Mouse (Mus musculus): ENCODE data around the gene Sfmbt1. TPM values are rescaled to one million over a fixed set of nuclear protein-coding genes. Genes with fewer than 3 reads are reported as not detected.

The Sfmbt1 gene
- polyA plus RNA-seq, 1 experiment from 2014 or later = 15.9 TPM

GRCm38 (mm10) chr14:30692439-30692838, 22.2 kb upstream of the Sfmbt1 start:
- no peaks in the 10 kb centered on the region for H3K9me3 ChIP-seq (ENCODE audit: control insufficient read depth, low read length)
- H3K4me2 ChIP-seq (ENCODE audit: low read length) = no peak overlapping the region
- WGBS = 85% methylated on average over 6 of the region's 6 CpGs
- no peak overlapping the region for H3K9ac ChIP-seq (ENCODE audit: low read depth, low read length)
- no peak for ATAC-seq
- H3K27me3 ChIP-seq (replicated peaks; ENCODE audit: control insufficient read depth, insufficient read depth, low read length) = no peaks in the 10 kb centered on the region
- no peak overlapping the region for H3K27ac ChIP-seq (ENCODE audit: low read depth, low read length)
- H3K36me3 ChIP-seq (ENCODE audit: control insufficient read depth, insufficient read depth, low read length) = peaks cover 3% of the 10 kb centered on the region; the same call in 1 of the 2 replicates
- H3K4me3 ChIP-seq (ENCODE audit: low read length) = no peak overlapping the region
- H3K4me1 ChIP-seq (ENCODE audit: control insufficient read depth, insufficient read depth, low read depth, low read length) = peaks cover 2% of the 10 kb centered on the region; the same call in 1 of the 2 replicates

GRCm38 (mm10) chr14:30694786-30695185, 19.9 kb upstream of the Sfmbt1 start:
- Histone ChIP-seq H3K9ac (ENCODE audit: low read depth, low read length) (no peak overlapping the region), H3K36me3 (ENCODE audit: control insufficient read depth, insufficient read depth, low read length) (peaks cover 3% of the 10 kb centered on the region; the same call in 1 of the 2 replicates), H3K27me3 (replicated peaks; ENCODE audit: control insufficient read depth, insufficient read depth, low read length) (no peaks in the 10 kb centered on the region), H3K4me1 (ENCODE audit: control insufficient read depth, insufficient read depth, low read depth, low read length) (peaks cover 6% of the 10 kb centered on the region), H3K4me3 (ENCODE audit: low read length) (no peak overlapping the region), H3K9me3 (ENCODE audit: control insufficient read depth, low read length) (no peaks in the 10 kb centered on the region), H3K27ac (ENCODE audit: low read depth, low read length) (no peak overlapping the region), H3K4me2 (ENCODE audit: low read length) (no peak overlapping the region)
- no peak for ATAC-seq
- 96% methylated on average over 2 of the region's 2 CpGs for WGBS

DNA sequence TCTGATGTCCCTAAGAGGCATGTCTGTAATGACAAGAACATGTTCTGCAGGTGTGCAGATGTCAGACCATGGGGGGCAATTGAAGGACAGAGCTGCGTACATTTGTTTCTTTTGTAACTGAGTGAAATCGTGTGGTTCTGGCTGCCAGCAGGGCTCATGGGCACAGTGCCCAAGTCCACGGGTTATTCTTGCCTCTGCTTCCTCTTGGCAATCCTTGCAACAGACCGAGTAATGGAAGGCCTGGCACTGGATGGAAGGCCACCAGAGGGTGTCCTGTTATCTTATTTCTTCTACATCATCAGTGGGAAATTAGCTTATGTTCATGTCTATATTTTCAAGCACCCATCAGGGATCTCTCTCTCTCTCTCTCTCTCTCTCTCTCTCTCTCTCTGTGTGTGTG, 19.0 kb upstream of the Sfmbt1 start:
- Histone ChIP-seq H3K9ac (ENCODE audit: low read depth, low read length) (no peak overlapping the region), H3K4me2 (ENCODE audit: low read length) (no peak overlapping the region), H3K4me3 (ENCODE audit: low read length) (no peak overlapping the region), H3K27me3 (replicated peaks; ENCODE audit: control insufficient read depth, insufficient read depth, low read length) (no peaks in the 10 kb centered on the region), H3K4me1 (ENCODE audit: control insufficient read depth, insufficient read depth, low read depth, low read length) (peaks cover 6% of the 10 kb centered on the region), H3K27ac (ENCODE audit: low read depth, low read length) (no peak overlapping the region), H3K9me3 (ENCODE audit: control insufficient read depth, low read length) (no peaks in the 10 kb centered on the region), H3K36me3 (ENCODE audit: control insufficient read depth, insufficient read depth, low read length) (no peaks in the 10 kb centered on the region)
- 38% methylated on average over 4 of the region's 4 CpGs for WGBS
- ATAC-seq = peak; percentile 68

- ATAC-seq = peak; percentile 72
- Histone ChIP-seq H3K27me3 (replicated peaks; ENCODE audit: control insufficient read depth, insufficient read depth, low read length) (no peaks in the 10 kb centered on the region), H3K27ac (ENCODE audit: low read depth, low read length) (no peak overlapping the region), H3K4me1 (ENCODE audit: control insufficient read depth, insufficient read depth, low read depth, low read length) (peaks cover 6% of the 10 kb centered on the region), H3K9me3 (ENCODE audit: control insufficient read depth, low read length) (no peaks in the 10 kb centered on the region), H3K4me2 (ENCODE audit: low read length) (no peak overlapping the region), H3K4me3 (ENCODE audit: low read length) (no peak overlapping the region), H3K36me3 (ENCODE audit: control insufficient read depth, insufficient read depth, low read length) (no peaks in the 10 kb centered on the region), H3K9ac (ENCODE audit: low read depth, low read length) (no peak overlapping the region)
- WGBS = 61% methylated on average over 15 of the region's 15 CpGs
Measured at GRCm38 (mm10) chr14:30697407-30698052, 17.1 kb upstream of the Sfmbt1 start.

GRCm38 (mm10) chr14:30699656-30700055, 15.0 kb upstream of the Sfmbt1 start:
- 36% methylated on average over 8 of the region's 8 CpGs for WGBS
- ATAC-seq = no peak
- no peak overlapping the region for H3K4me3 ChIP-seq (ENCODE audit: low read length)

GRCm38 (mm10) chr14:30702512-30702911, 12.1 kb upstream of the Sfmbt1 start:
- Histone ChIP-seq H3K27ac (ENCODE audit: low read depth, low read length) (no peak overlapping the region), H3K9me3 (ENCODE audit: control insufficient read depth, low read length) (no peaks in the 10 kb centered on the region), H3K4me3 (ENCODE audit: low read length) (no peak overlapping the region), H3K4me2 (ENCODE audit: low read length) (no peak overlapping the region), H3K27me3 (replicated peaks; ENCODE audit: control insufficient read depth, insufficient read depth, low read length) (no peaks in the 10 kb centered on the region), H3K4me1 (ENCODE audit: control insufficient read depth, insufficient read depth, low read depth, low read length) (peaks cover 4% of the 10 kb centered on the region), H3K36me3 (ENCODE audit: control insufficient read depth, insufficient read depth, low read length) (no peaks in the 10 kb centered on the region), H3K9ac (ENCODE audit: low read depth, low read length) (no peak overlapping the region)
- WGBS = 53% methylated on average over 5 of the region's 5 CpGs
- no peak for ATAC-seq

More at GRCm38 (mm10) chr14:30699656-30700055, 15.0 kb upstream of the Sfmbt1 start:
- Histone ChIP-seq H3K4me1 (ENCODE audit: control insufficient read depth, insufficient read depth, low read depth, low read length) (peaks cover 6% of the 10 kb centered on the region), H3K9me3 (ENCODE audit: control insufficient read depth, low read length) (no peaks in the 10 kb centered on the region), H3K27ac (ENCODE audit: low read depth, low read length) (no peak overlapping the region), H3K27me3 (replicated peaks; ENCODE audit: control insufficient read depth, insufficient read depth, low read length) (no peaks in the 10 kb centered on the region), H3K36me3 (ENCODE audit: control insufficient read depth, insufficient read depth, low read length) (no peaks in the 10 kb centered on the region), H3K4me2 (ENCODE audit: low read length) (no peak overlapping the region), H3K9ac (ENCODE audit: low read depth, low read length) (no peak overlapping the region)

DNA sequence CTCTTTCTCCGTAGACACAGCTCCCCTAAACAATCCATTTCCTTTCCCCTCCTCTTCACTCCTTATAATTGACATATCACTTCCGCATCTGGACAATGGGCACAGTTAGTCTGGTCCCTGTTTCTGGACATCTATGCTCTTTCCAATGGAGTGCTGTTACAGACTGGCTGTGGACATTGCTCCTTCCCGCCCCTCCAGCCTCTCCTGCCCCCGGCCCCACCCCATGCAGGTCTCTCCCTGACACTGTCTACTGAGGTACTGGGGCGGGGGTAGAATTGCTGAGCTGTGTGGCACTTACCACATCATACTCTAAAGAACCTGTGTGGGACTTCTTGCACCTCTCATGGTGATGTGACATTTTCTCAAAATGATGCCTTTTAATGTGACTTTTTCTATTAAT, 11.6 kb upstream of the Sfmbt1 start:
- WGBS = 81% methylated on average over 5 of the region's 5 CpGs
- H3K4me1 ChIP-seq (ENCODE audit: control insufficient read depth, insufficient read depth, low read depth, low read length) = no peaks in the 10 kb centered on the region
- no peaks in the 10 kb centered on the region for H3K9me3 ChIP-seq (ENCODE audit: control insufficient read depth, low read length)
- H3K4me3 ChIP-seq (ENCODE audit: low read length) = no peak overlapping the region
- no peak overlapping the region for H3K4me2 ChIP-seq (ENCODE audit: low read length)
- H3K27me3 ChIP-seq (replicated peaks; ENCODE audit: control insufficient read depth, insufficient read depth, low read length) = no peaks in the 10 kb centered on the region
- no peak for ATAC-seq
- H3K27ac ChIP-seq (ENCODE audit: low read depth, low read length) = no peak overlapping the region
- no peaks in the 10 kb centered on the region for H3K36me3 ChIP-seq (ENCODE audit: control insufficient read depth, insufficient read depth, low read length)
- H3K9ac ChIP-seq (ENCODE audit: low read depth, low read length) = no peak overlapping the region

DNA sequence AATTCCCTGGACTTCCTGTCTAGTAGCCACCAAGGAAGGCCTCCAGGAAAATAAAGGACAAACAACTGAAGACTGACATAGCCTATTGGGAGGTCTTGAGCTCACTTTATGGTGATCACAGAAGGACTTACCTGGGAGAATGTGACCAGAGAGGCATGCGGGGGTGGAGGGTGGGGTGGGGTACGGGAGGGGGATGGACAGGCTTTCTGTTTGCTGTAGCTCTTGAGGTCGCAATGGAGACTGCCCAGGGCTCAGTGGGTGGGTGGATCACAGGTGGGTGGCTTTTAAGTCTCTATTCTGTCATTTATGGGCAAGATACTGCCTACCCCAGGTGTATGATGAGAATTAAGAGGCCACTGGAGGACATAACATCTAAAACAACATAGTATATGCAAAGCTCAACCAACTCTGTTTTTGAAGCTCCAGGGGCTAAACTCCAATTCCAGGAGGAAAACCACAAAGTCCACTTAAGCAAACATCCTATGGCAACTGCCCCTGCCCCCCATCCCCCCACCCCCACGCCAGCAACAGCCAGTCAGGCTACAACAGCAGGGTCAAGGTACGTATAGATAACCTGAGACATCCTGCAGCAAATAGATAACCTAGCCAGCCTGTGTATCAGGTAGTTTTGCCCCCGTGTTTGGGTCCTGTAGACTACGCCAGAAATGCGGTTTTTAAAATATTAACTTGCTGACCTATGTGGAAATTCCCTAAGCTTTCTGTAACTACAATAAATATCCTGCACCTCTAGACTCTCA, 10.4 kb upstream of the Sfmbt1 start:
- H3K9ac ChIP-seq (ENCODE audit: low read depth, low read length) = no peak overlapping the region
- no peaks in the 10 kb centered on the region for H3K9me3 ChIP-seq (ENCODE audit: control insufficient read depth, low read length)
- no peaks in the 10 kb centered on the region for H3K36me3 ChIP-seq (ENCODE audit: control insufficient read depth, insufficient read depth, low read length)
- no peak overlapping the region for H3K27ac ChIP-seq (ENCODE audit: low read depth, low read length)
- no peak overlapping the region for H3K4me2 ChIP-seq (ENCODE audit: low read length)
- H3K4me3 ChIP-seq (ENCODE audit: low read length) = no peak overlapping the region
- ATAC-seq = no peak
- WGBS = 86% methylated on average over 8 of the region's 8 CpGs
- H3K27me3 ChIP-seq (replicated peaks; ENCODE audit: control insufficient read depth, insufficient read depth, low read length) = no peaks in the 10 kb centered on the region
- no peaks in the 10 kb centered on the region for H3K4me1 ChIP-seq (ENCODE audit: control insufficient read depth, insufficient read depth, low read depth, low read length)

DNA sequence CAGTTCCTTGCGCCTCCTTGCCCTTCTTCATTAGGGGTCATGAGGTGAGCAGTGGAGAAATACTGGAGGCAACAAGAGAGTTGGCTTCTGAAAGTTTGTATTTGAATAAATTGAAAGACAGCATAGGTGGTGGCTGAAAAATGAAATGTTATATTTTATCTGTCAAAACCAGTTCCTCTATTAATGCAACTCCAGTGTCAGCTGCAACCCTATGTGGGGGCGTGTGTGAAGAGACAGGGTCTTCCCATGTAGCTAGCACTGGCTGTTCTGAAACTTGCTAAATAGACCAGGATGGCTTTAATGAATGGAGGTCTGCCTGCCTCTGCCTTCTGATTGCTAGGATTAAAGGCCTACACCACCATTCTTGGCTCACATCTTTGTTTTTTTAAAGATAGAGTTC, 2.8 kb upstream of the Sfmbt1 start:
- Histone ChIP-seq H3K4me3 (ENCODE audit: low read length) (no peak overlapping the region), H3K9me3 (ENCODE audit: control insufficient read depth, low read length) (no peaks in the 10 kb centered on the region), H3K4me2 (ENCODE audit: low read length) (no peak overlapping the region), H3K27ac (ENCODE audit: low read depth, low read length) (no peak overlapping the region), H3K9ac (ENCODE audit: low read depth, low read length) (no peak overlapping the region), H3K27me3 (replicated peaks; ENCODE audit: control insufficient read depth, insufficient read depth, low read length) (no peaks in the 10 kb centered on the region), H3K4me1 (ENCODE audit: control insufficient read depth, insufficient read depth, low read depth, low read length) (peaks cover 2% of the 10 kb centered on the region; the same call in 1 of the 2 replicates), H3K36me3 (ENCODE audit: control insufficient read depth, insufficient read depth, low read length) (no peaks in the 10 kb centered on the region)
- 88% methylated on average over 2 of the region's 2 CpGs for WGBS
- no peak for ATAC-seq
